Mouse (Mus musculus) ES-E14 (cell line): ENCODE measurements around the gene Ldhc.

ENCODE experiments used
- CHD2 ChIP-seq: IDR thresholded peaks from 2 replicates; pipeline ENCODE4 v1.6.1; 2014; ENCODE audit warnings: mild to moderate bottlenecking, low read depth, low read length, inconsistent platforms
- ZNF384 ChIP-seq: IDR thresholded peaks from 2 replicates; pipeline ENCODE4 v1.6.1; 2012; ENCODE audit warnings: low read depth, low read length, inconsistent platforms

DNA sequence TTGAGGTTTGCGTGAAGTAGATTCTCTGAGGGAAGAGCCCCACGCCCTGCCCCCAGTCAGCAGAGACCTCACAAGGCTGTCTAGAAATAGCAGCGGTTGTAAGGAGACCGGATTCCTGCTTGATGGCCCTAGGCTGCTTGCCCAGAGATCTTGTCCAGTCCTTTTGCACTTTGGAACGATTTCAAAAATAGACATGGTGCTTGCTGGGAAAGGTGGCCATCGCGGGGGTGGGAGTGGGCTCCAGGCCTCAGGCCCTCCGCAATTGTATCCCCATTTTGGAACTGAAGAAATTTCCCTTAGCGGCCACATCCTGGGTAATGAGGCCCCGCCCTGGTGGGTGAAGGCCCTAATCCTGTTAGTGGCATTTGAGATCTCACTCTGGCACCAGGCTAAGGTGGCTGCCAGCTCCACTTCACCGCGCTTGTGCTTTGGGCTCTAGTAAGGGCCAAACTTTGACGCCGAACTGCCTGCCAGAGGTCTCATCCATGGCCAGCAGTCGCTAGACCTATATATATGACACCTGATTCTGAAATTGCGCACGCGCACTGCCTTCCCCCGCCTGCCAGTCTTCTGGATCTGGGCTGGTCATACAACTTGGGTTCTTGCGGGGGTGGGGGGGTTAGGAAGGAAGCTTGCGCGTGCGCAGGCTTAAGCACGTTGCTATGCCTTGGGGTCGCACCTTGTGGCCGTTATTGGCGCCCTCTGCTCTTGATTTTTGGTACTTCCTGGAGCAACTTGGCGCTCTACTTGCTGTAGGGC lies 14.3 kb upstream of the Ldhc start:
- TF ChIP-seq CHD2: no peak
- TF ChIP-seq ZNF384: no peak
